Mouse (Mus musculus) megakaryocyte, embryonic 14.5 days (primary cell): ENCODE measurements around the gene Utp6.

Experiments used
- FLI1 ChIP-seq: IDR thresholded peaks from 2 replicates; pipeline ENCODE4 v1.6.1; 2012; ENCODE audit warnings: low read length, inconsistent platforms, mixed read lengths
- GATA1 ChIP-seq: IDR thresholded peaks from 3 replicates; pipeline ENCODE4 v1.6.1; 2012; ENCODE audit warnings: mixed read lengths, low read length, inconsistent platforms, borderline replicate concordance

GRCm38 (mm10) chr11:79962877-79963183, 640 bp upstream of the Utp6 start:
- TF ChIP-seq GATA1: no peak
- no peak for TF ChIP-seq FLI1
